Mouse (Mus musculus): Measurements from ENCODE around the gene Baz1b. TPM values are rescaled to one million over a fixed set of nuclear protein-coding genes. Genes with fewer than 3 reads are reported as not detected.

Baz1b gene
- 107 and 146 TPM in 2 replicates for polyA plus RNA-seq (2012; rRNA removed)

GRCm38 (mm10) chr5:135186621-135187348 is at the start of gene Baz1b:
Gene Baz1b (plus strand): TSS chr5:135187264.

GRCm38 (mm10) chr5:135149053-135149819 is 37.8 kb upstream of the Baz1b start, which contains the start of gene Tbl2:
Gene Tbl2 (plus strand): TSS chr5:135149657.

GRCm38 (mm10) chr5:135168063-135169062 is 18.7 kb upstream of the Baz1b start, which contains the start of gene Bcl7b:
Gene Bcl7b (plus strand): TSS chr5:135168283.

GRCm38 (mm10) chr5:135251079-135251454 is 64.0 kb downstream of the Baz1b start, which contains the start of gene Fzd9:
Gene Fzd9 (minus strand): TSS chr5:135251230.

Other genes with a start within 250 kb of the Baz1b start
- 3.0 and 6.3 TPM in 2 replicates for gene Cldn4, start 240.3 kb upstream of the Baz1b start, polyA plus RNA-seq (2012; rRNA removed)
- 1.2 and 2.8 TPM in 2 replicates for gene Cldn3, start 201.1 kb upstream of the Baz1b start, polyA plus RNA-seq (2012; rRNA removed)
- 34.8 and 49.6 TPM in 2 replicates for gene Abhd11, start 178.1 kb upstream of the Baz1b start, polyA plus RNA-seq (2012; rRNA removed)
- gene Stx1a, start 163.8 kb upstream of the Baz1b start, polyA plus RNA-seq (2012; rRNA removed) = 32.9 and 37.0 TPM in 2 replicates
- gene Dnajc30, start 123.1 kb upstream of the Baz1b start, polyA plus RNA-seq (2012; rRNA removed) = 16.1 and 22.3 TPM in 2 replicates
- gene Bud23, start 122.3 kb upstream of the Baz1b start, polyA plus RNA-seq (2012; rRNA removed) = 110 and 175 TPM in 2 replicates
- 20.8 and 26.8 TPM in 2 replicates for gene Vps37d, start 109.0 kb upstream of the Baz1b start, polyA plus RNA-seq (2012; rRNA removed)
- gene Mlxipl, start 97.4 kb upstream of the Baz1b start, polyA plus RNA-seq (2012; rRNA removed) = 3.9 and 4.3 TPM in 2 replicates
- gene Tbl2, start 37.6 kb upstream of the Baz1b start, polyA plus RNA-seq (2012; rRNA removed) = 18.3 and 18.7 TPM in 2 replicates
- 19.9 and 22.0 TPM in 2 replicates for gene Bcl7b, start 19.0 kb upstream of the Baz1b start, polyA plus RNA-seq (2012; rRNA removed)
- gene Fzd9, start 64.0 kb downstream of the Baz1b start, polyA plus RNA-seq (2012; rRNA removed) = 9.1 and 9.6 TPM in 2 replicates
- gene Fkbp6, start 162.8 kb downstream of the Baz1b start, polyA plus RNA-seq (2012; rRNA removed) = 0.08 and 0.31 TPM in 2 replicates
- not detected in 2 replicates for gene Trim50, start 166.0 kb downstream of the Baz1b start, polyA plus RNA-seq (2012; rRNA removed)
- gene Nsun5, start 182.7 kb downstream of the Baz1b start, polyA plus RNA-seq (2012; rRNA removed) = 29.4 and 38.3 TPM in 2 replicates
- 28.3 and 43.1 TPM in 2 replicates for gene Pom121, start 207.3 kb downstream of the Baz1b start, polyA plus RNA-seq (2012; rRNA removed)